Mouse (Mus musculus) forebrain, embryonic 14.5 days (tissue): ENCODE results near the gene Adamtsl4. TPM values are rescaled to one million over a fixed set of nuclear protein-coding genes. Genes with fewer than 3 reads are reported as not detected.
"Not testable (repeated sequence)": the region's sequence is repeated elsewhere in the genome, so short reads cannot be mapped to it uniquely, and the experiment has no call there.

ENCODE experiments used
- ATAC-seq: fragments of 200-750 bp; cut with Nextera tagmentation; 2 replicates; pipeline ENCODE4 v1.8.0; 2017; ENCODE audit warnings: mild to moderate bottlenecking, moderate library complexity
- DNase-seq: peaks from one replicate; pipeline ENCODE4 v3.0.0-alpha.2; 2015; ENCODE audit warnings: low spot score
- H3K27ac ChIP-seq: fragments of 300-500 bp; sonication (generic); 2 replicates; pipeline ENCODE4 v1.5.1; 2014; ENCODE audit warnings: low read depth, mild to moderate bottlenecking, control low read depth, low read length, moderate library complexity
- H3K27me3 ChIP-seq: fragments of 300-500 bp; sonication (generic); replicated peaks from 2 replicates; pipeline ENCODE4 v1.6.1; 2014; ENCODE audit warnings: low read length, control low read depth, mixed read lengths; ENCODE audit not compliant: control insufficient read depth, insufficient read depth
- H3K36me3 ChIP-seq: fragments of 300-500 bp; sonication (generic); 2 replicates; pipeline ENCODE4 v1.6.1; 2014; ENCODE audit warnings: low read length, control low read depth; ENCODE audit not compliant: control insufficient read depth, insufficient read depth
- H3K4me1 ChIP-seq: fragments of 300-500 bp; sonication (generic); 2 replicates; pipeline ENCODE4 v1.6.1; 2014; ENCODE audit warnings: antibody characterized with exemption, low read length, control low read depth; ENCODE audit not compliant: control insufficient read depth, insufficient read depth
- H3K4me2 ChIP-seq: fragments of 300-500 bp; sonication (generic); 2 replicates; pipeline ENCODE4 v1.6.1; 2014; ENCODE audit warnings: mild to moderate bottlenecking, control low read depth, low read length
- H3K4me3 ChIP-seq: fragments of 300-500 bp; sonication (generic); 2 replicates; pipeline ENCODE4 v1.5.1; 2014; ENCODE audit warnings: low read depth, low read length, control low read depth
- H3K9ac ChIP-seq: fragments of 300-500 bp; sonication (generic); 2 replicates; pipeline ENCODE4 v1.6.1; 2014; ENCODE audit warnings: mild to moderate bottlenecking, low read length, control low read depth, moderate library complexity
- H3K9me3 ChIP-seq: fragments of 300-500 bp; sonication (generic); replicated peaks from 2 replicates; pipeline ENCODE4 v1.6.1; 2016; ENCODE audit warnings: low read length, control low read depth, mixed read lengths; ENCODE audit not compliant: control insufficient read depth
- WGBS: fragments of 180-500 bp; shearing (Covaris S2); extraction: QIAGEN DNeasy Blood & Tissue Kit; methylation state at CpG from one replicate; pipeline ENCODE4 v1.1.7; 2014; 5-methylcytosine and 5-hydroxymethylcytosine counted together
- polyA plus RNA-seq: library from polyadenylated mRNA; unstranded; fragments of >200 nt; fragmentation: Nextera tagmentation; extraction: Ambion mirVana; gene quantifications from 2 replicates; pipeline ENCODE4 v1.2.1, GENCODE M21; 2014

Gene Adamtsl4
- polyA plus RNA-seq, 1 experiment from 2014 or later: 0.13 TPM

GRCm38 (mm10) chr3:95694808-95695703 lies 7.3 kb upstream of the Adamtsl4 start:
- Histone ChIP-seq H3K4me2 (no peak overlapping the region), H3K9me3 (no peaks in the 10 kb centered on the region), H3K4me1 (no peaks in the 10 kb centered on the region), H3K27me3 (no peaks in the 10 kb centered on the region), H3K36me3 (no peaks in the 10 kb centered on the region; the same call in 1 of the 2 replicates), H3K4me3 (no peak overlapping the region), H3K27ac (no peak overlapping the region), H3K9ac (no peak overlapping the region)
- WGBS: 92% methylated on average over 11 of the region's 11 CpGs
- DNase-seq: no peak
- ATAC-seq: no peak

GRCm38 (mm10) chr3:95693821-95694807 lies 6.4 kb upstream of the Adamtsl4 start:
- no peaks in the 10 kb centered on the region for H3K9me3 ChIP-seq

GRCm38 (mm10) chr3:95692677-95693076 lies 5.0 kb upstream of the Adamtsl4 start:
- Histone ChIP-seq H3K9me3 (no peaks in the 10 kb centered on the region), H3K27me3 (no peaks in the 10 kb centered on the region), H3K4me2 (no peak overlapping the region), H3K4me1 (peaks cover 3% of the 10 kb centered on the region), H3K36me3 (no peaks in the 10 kb centered on the region; the same call in 1 of the 2 replicates), H3K9ac (no peak overlapping the region), H3K27ac (no peak overlapping the region), H3K4me3 (no peak overlapping the region)
- no peak for DNase-seq
- no peak for ATAC-seq
- WGBS: 82% methylated on average over 6 of the region's 6 CpGs

More at GRCm38 (mm10) chr3:95693821-95694807, 6.4 kb upstream of the Adamtsl4 start:
- no peaks in the 10 kb centered on the region for H3K27me3 ChIP-seq
- H3K4me3 ChIP-seq: no peak overlapping the region
- 81% methylated on average over 11 of the region's 11 CpGs for WGBS
- no peak overlapping the region for H3K9ac ChIP-seq
- ATAC-seq (no peak), DNase-seq (no peak)
- H3K36me3 ChIP-seq: no peaks in the 10 kb centered on the region; the same call in 1 of the 2 replicates
- H3K27ac ChIP-seq: no peak overlapping the region
- no peaks in the 10 kb centered on the region for H3K4me1 ChIP-seq
- no peak overlapping the region for H3K4me2 ChIP-seq

GRCm38 (mm10) chr3:95690552-95690951 lies 2.8 kb upstream of the Adamtsl4 start:
- not testable (repeated sequence) for H3K27me3 ChIP-seq, H3K27ac ChIP-seq, H3K4me1 ChIP-seq, H3K4me2 ChIP-seq, H3K4me3 ChIP-seq, H3K36me3 ChIP-seq, H3K9me3 ChIP-seq, ATAC-seq, DNase-seq, H3K9ac ChIP-seq
- WGBS: 94% methylated on average over 2 of the region's 2 CpGs

- 45% methylated on average over 2 of the region's 2 CpGs for WGBS
- no peak for DNase-seq
- Histone ChIP-seq H3K36me3 (no peaks in the 10 kb centered on the region; the same call in 1 of the 2 replicates), H3K4me1 (peaks cover 10% of the 10 kb centered on the region), H3K9ac (no peak overlapping the region), H3K4me2 (no peak overlapping the region), H3K27ac (no peak overlapping the region), H3K9me3 (no peaks in the 10 kb centered on the region), H3K27me3 (no peaks in the 10 kb centered on the region), H3K4me3 (no peak overlapping the region)
- ATAC-seq: no peak
These were observed 2.2 kb upstream of the Adamtsl4 start for GRCm38 (mm10) chr3:95689940-95690339.

DNA sequence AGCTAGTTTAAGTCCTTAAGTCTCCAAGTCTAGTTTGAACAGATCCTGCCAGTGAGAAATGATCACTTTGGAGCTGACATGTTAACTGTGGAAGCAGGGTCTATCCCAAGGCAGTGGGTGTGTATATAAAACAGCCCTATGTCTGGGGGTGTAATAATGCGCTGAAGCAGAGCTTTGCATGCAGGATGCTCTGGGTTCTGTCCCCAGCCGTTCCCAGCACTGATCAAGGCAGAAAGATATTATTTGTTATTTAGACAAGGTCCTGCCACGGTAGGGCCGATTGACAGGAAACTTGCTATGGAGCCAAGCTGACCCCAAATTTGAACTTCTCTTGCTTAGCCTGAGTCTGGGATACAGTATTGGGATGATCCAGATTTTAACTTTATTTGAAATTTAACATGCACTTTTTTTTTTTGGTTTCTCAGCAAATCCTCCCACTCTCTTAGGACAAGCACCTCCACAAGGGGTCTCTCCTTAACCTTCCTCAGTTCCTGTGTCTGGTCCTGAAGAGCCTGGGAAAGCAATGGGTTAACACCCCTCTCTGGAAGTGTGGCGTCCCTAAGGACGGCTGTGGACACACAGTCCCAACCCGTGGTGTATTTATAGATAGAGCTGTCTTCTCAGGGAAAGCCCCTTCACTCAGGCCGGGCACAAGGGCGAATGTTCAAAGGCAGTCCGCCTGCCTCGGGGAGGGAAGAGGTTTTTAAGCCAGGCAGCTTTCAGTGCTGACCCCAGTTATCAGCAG lies 1.6 kb upstream of the Adamtsl4 start:
- Histone ChIP-seq H3K9ac (no peak overlapping the region), H3K27me3 (no peaks in the 10 kb centered on the region), H3K9me3 (no peaks in the 10 kb centered on the region), H3K4me3 (no peak overlapping the region), H3K4me1 (peaks cover 10% of the 10 kb centered on the region), H3K4me2 (no peak overlapping the region), H3K36me3 (no peaks in the 10 kb centered on the region), H3K27ac (no peak overlapping the region)
- WGBS: 39% methylated on average over 11 of the region's 11 CpGs
- no peak for DNase-seq
- no peak for ATAC-seq

GRCm38 (mm10) chr3:95687168-95687523 lies 571 bp downstream of the Adamtsl4 start:
- no peak overlapping the region for H3K9ac ChIP-seq
- peak overlapping the region; percentile 73 for H3K4me2 ChIP-seq
- peak overlapping the region; percentile 32 for H3K4me3 ChIP-seq
- H3K27me3 ChIP-seq: no peaks in the 10 kb centered on the region
- 12% methylated on average over 4 of the region's 4 CpGs for WGBS
- peaks cover 10% of the 10 kb centered on the region for H3K4me1 ChIP-seq
- H3K36me3 ChIP-seq: no peaks in the 10 kb centered on the region
- no peaks in the 10 kb centered on the region for H3K9me3 ChIP-seq
- H3K27ac ChIP-seq: no peak overlapping the region
- ATAC-seq (no peak; the same call in 1 of the 2 replicates), DNase-seq (no peak)

- Histone ChIP-seq H3K27me3 (no peaks in the 10 kb centered on the region), H3K27ac (no peak overlapping the region), H3K9me3 (no peaks in the 10 kb centered on the region), H3K4me3 (no peak overlapping the region), H3K9ac (no peak overlapping the region), H3K36me3 (no peaks in the 10 kb centered on the region), H3K4me1 (peaks cover 10% of the 10 kb centered on the region), H3K4me2 (peak overlapping the region; percentile 73; the same call in 1 of the 2 replicates)
- 44% methylated on average over 10 of the region's 10 CpGs for WGBS
- ATAC-seq: no peak
- DNase-seq: no peak
These were observed 1.1 kb downstream of the Adamtsl4 start for GRCm38 (mm10) chr3:95686492-95687167.
